19 mouse cellular contexts compared by ENCODE assay signal in genomic region chr10:80776358-80776869, GRCm38 (mm10). TPM values are rescaled to one million over a fixed set of nuclear protein-coding genes. Genes with fewer than 3 reads are reported as not detected.
DNase-seq lines count a peak whose midpoint lies in the region; ATAC-seq and TF ChIP-seq lines count a peak whose summit lies in the region.
"Had no signal": no experiment of that assay in that cellular context is flagged by ENCODE, and none has a peak within 500 bp of the region (broad histone marks: within the 10 kb centered on the region; RNA-seq: fewer than 3 reads in every experiment).

No protein-coding gene starts in this region.

- H3K27ac ChIP-seq in heart, embryonic 11.5 days (ENCODE audit: low read depth, low read length), result peak overlapping the region; percentile 41
- H3K27ac ChIP-seq in layer of hippocampus, adult 2 months, result peak overlapping the region; percentile 87; the same call in 1 of the 2 replicates
- H3K27ac ChIP-seq in stomach, embryonic 15.5 days, result peak overlapping the region; percentile 21; the same call in 1 of the 2 replicates
- no peak overlapping the region for H3K27ac ChIP-seq in forebrain, embryonic 15.5 days (replicated peaks)
- H3K27ac ChIP-seq: hindbrain, embryonic 15.5 days; kidney, postnatal 0 days; macrophage had no signal

- no peaks in the 10 kb centered on the region for H3K9me3 ChIP-seq in heart, embryonic 11.5 days (replicated peaks; ENCODE audit: control insufficient read depth, low read length)
- H3K9me3 ChIP-seq in stomach, embryonic 15.5 days, result no peaks in the 10 kb centered on the region
- no peaks in the 10 kb centered on the region for H3K9me3 ChIP-seq in forebrain, embryonic 15.5 days
- H3K9me3 ChIP-seq: hindbrain, embryonic 15.5 days had no signal

- H3K27me3 ChIP-seq in heart, embryonic 11.5 days (ENCODE audit: control insufficient read depth, insufficient read depth, low read length), result no peaks in the 10 kb centered on the region
- H3K27me3 ChIP-seq in stomach, embryonic 15.5 days (replicated peaks), result no peaks in the 10 kb centered on the region
- H3K27me3 ChIP-seq in forebrain, embryonic 15.5 days, result no peaks in the 10 kb centered on the region
- H3K27me3 ChIP-seq: hindbrain, embryonic 15.5 days had no signal

- TF ChIP-seq CTCF in layer of hippocampus, adult 2 months (conservative IDR thresholded peaks at IDR 0.05), result no peak

- H3K4me3 ChIP-seq in heart, embryonic 11.5 days (ENCODE audit: low read depth, low read length), result no peak overlapping the region
- H3K4me3 ChIP-seq in layer of hippocampus, adult 2 months, result no peak overlapping the region
- no peak overlapping the region for H3K4me3 ChIP-seq in stomach, embryonic 15.5 days (replicated peaks)
- H3K4me3 ChIP-seq in forebrain, embryonic 15.5 days, result no peak overlapping the region
- H3K4me3 ChIP-seq: hindbrain, embryonic 15.5 days had no signal

- no peak for DNase-seq in heart, adult 18-20 months
- DNase-seq in layer of hippocampus, adult 2 months (ENCODE audit: low spot score in 2 of 2), result no peak
- no peak for DNase-seq in layer of hippocampus, adult 11-12 months (ENCODE audit: low spot score)
- peak; percentile 56 for DNase-seq in NIH3T3 (ENCODE audit: low read depth)
- DNase-seq: adrenal gland, adult 2 months; kidney, adult 2 months; liver, postnatal 0 days had no signal

- ATAC-seq in heart, embryonic 11.5 days (replicated peaks; ENCODE audit: insufficient number of reproducible peaks, low FRiP score, low TSS enrichment), result no peak
- ATAC-seq in stomach, embryonic 15.5 days (ENCODE audit: insufficient read depth, low FRiP score, low read depth), result no peak
- ATAC-seq in forebrain, embryonic 15.5 days (replicated peaks), result no peak
- ATAC-seq in activated CD4-positive, CD25-positive, alpha-beta regulatory T cell, adult 4 months, result no peak
- ATAC-seq: liver, postnatal 0 days; lung, postnatal 0 days had no signal

- H3K4me1 ChIP-seq in heart, embryonic 11.5 days (ENCODE audit: control insufficient read depth, insufficient read depth, low read length), result peaks cover 39% of the 10 kb centered on the region
- peaks cover 6% of the 10 kb centered on the region; the same call in 1 of the 2 replicates for H3K4me1 ChIP-seq in stomach, embryonic 15.5 days
- peaks cover 10% of the 10 kb centered on the region for H3K4me1 ChIP-seq in forebrain, embryonic 15.5 days

- WGBS in heart, embryonic 11.5 days (ENCODE audit: insufficient replicate concordance), result 83% methylated on average over 6 of the region's 6 CpGs
- 85% methylated on average over 6 of the region's 6 CpGs for WGBS in stomach, embryonic 15.5 days
- WGBS in forebrain, embryonic 15.5 days, result 85% methylated on average over 6 of the region's 6 CpGs

- H3K9ac ChIP-seq in heart, embryonic 11.5 days (ENCODE audit: low read depth, low read length), result peak overlapping the region; percentile 31; the same call in 1 of the 2 replicates
- no peak overlapping the region for H3K9ac ChIP-seq in stomach, embryonic 15.5 days
- no peak overlapping the region for H3K9ac ChIP-seq in forebrain, embryonic 15.5 days (replicated peaks)
- H3K9ac ChIP-seq: hindbrain, embryonic 15.5 days; liver, postnatal 0 days had no signal

- H3K4me2 ChIP-seq in heart, embryonic 11.5 days, result no peak overlapping the region
- H3K4me2 ChIP-seq in stomach, embryonic 15.5 days, result no peak overlapping the region
- no peak overlapping the region for H3K4me2 ChIP-seq in forebrain, embryonic 15.5 days (replicated peaks)
- H3K4me2 ChIP-seq: hindbrain, embryonic 15.5 days; liver, embryonic 11.5 days had no signal

- peaks cover 44% of the 10 kb centered on the region for H3K36me3 ChIP-seq in heart, embryonic 11.5 days (ENCODE audit: control insufficient read depth, insufficient read depth, low read length)
- peaks cover 61% of the 10 kb centered on the region for H3K36me3 ChIP-seq in stomach, embryonic 15.5 days
- peaks cover 88% of the 10 kb centered on the region for H3K36me3 ChIP-seq in forebrain, embryonic 15.5 days

RNA-seq across cellular contexts. Expression of gene Dot1l, which starts 21.4 kb away (rescaled TPM):
- polyA plus RNA-seq in heart, embryonic 11.5 days (2014; fragmentation: Nextera tagmentation; extraction: Ambion mirVana), result 23.1 and 27.3 TPM in 2 replicates
- total RNA-seq in heart, adult 18-20 months (2021), result 10 to 100 TPM; 11.7 to 14.3 TPM
- 10 to 100 TPM; 52.0 to 63.6 TPM for total RNA-seq in layer of hippocampus, adult 2 months (2021)
- 17.3 and 17.4 TPM in 2 replicates for polyA plus RNA-seq in stomach, embryonic 15.5 days (2015; fragmentation: Nextera tagmentation; extraction: Ambion mirVana)
- polyA plus RNA-seq in forebrain, embryonic 15.5 days (2015; fragmentation: Nextera tagmentation; extraction: Ambion mirVana), result 22.0 and 23.1 TPM in 2 replicates
- polyA plus RNA-seq in activated CD4-positive, CD25-positive, alpha-beta regulatory T cell, adult 4 months (2017; shearing (Covaris generic)), result 10 to 100 TPM; 13.6 to 18.0 TPM

RNA-seq across cellular contexts. Expression of gene Sf3a2, which starts 21.6 kb away (rescaled TPM):
- 68.6 and 68.7 TPM in 2 replicates for polyA plus RNA-seq in heart, embryonic 11.5 days (2014; fragmentation: Nextera tagmentation; extraction: Ambion mirVana)
- total RNA-seq in heart, adult 18-20 months (2021), result 10 to 100 TPM; 28.6 to 28.7 TPM
- 10 to 100 TPM; 51.7 to 55.1 TPM for total RNA-seq in layer of hippocampus, adult 2 months (2021)
- 52.6 and 62.0 TPM in 2 replicates for polyA plus RNA-seq in stomach, embryonic 15.5 days (2015; fragmentation: Nextera tagmentation; extraction: Ambion mirVana)
- polyA plus RNA-seq in forebrain, embryonic 15.5 days (2015; fragmentation: Nextera tagmentation; extraction: Ambion mirVana), result 60.2 and 62.6 TPM in 2 replicates
- 10 to 100 TPM; 18.9 to 19.9 TPM for polyA plus RNA-seq in activated CD4-positive, CD25-positive, alpha-beta regulatory T cell, adult 4 months (2017; shearing (Covaris generic))

RNA-seq across cellular contexts. Expression of gene Plekhj1, which starts 22.0 kb away (rescaled TPM):
- 89.0 and 97.7 TPM in 2 replicates for polyA plus RNA-seq in heart, embryonic 11.5 days (2014; fragmentation: Nextera tagmentation; extraction: Ambion mirVana)
- total RNA-seq in heart, adult 18-20 months (2021), result 10 to 100 TPM; 30.7 to 32.4 TPM
- 10 to 100 TPM; 68.4 to 76.3 TPM for total RNA-seq in layer of hippocampus, adult 2 months (2021)
- polyA plus RNA-seq in stomach, embryonic 15.5 days (2015; fragmentation: Nextera tagmentation; extraction: Ambion mirVana), result 117 and 118 TPM in 2 replicates
- polyA plus RNA-seq in forebrain, embryonic 15.5 days (2015; fragmentation: Nextera tagmentation; extraction: Ambion mirVana), result 140 and 154 TPM in 2 replicates
- 100 to 1,000 TPM; 121 to 156 TPM for polyA plus RNA-seq in activated CD4-positive, CD25-positive, alpha-beta regulatory T cell, adult 4 months (2017; shearing (Covaris generic))

RNA-seq across cellular contexts. Expression of gene Amh, which starts 28.6 kb away (rescaled TPM):
- polyA plus RNA-seq in heart, embryonic 11.5 days (2014; fragmentation: Nextera tagmentation; extraction: Ambion mirVana), result 0.11 TPM in 1 of 2 replicates, not detected in the other
- total RNA-seq in heart, adult 18-20 months (2021), result under 1 TPM in 1 of 2 experiments, not detected in 1; 0.33 TPM
- total RNA-seq in layer of hippocampus, adult 2 months (2021), result 1 to 10 TPM; 2.7 to 5.3 TPM
- polyA plus RNA-seq in stomach, embryonic 15.5 days (2015; fragmentation: Nextera tagmentation; extraction: Ambion mirVana), result not detected in 2 replicates
- polyA plus RNA-seq in forebrain, embryonic 15.5 days (2015; fragmentation: Nextera tagmentation; extraction: Ambion mirVana), result 0.10 TPM in 2 replicates
- polyA plus RNA-seq in activated CD4-positive, CD25-positive, alpha-beta regulatory T cell, adult 4 months (2017; shearing (Covaris generic)), result not detected
- polyA plus RNA-seq: intestine, embryonic 14.5 days; limb, embryonic 11.5 days; liver, embryonic 11.5 days; macrophage; midbrain, postnatal 0 days had no signal

RNA-seq across cellular contexts. Expression of gene Ap3d1, which starts 34.4 kb away (rescaled TPM):
- polyA plus RNA-seq in heart, embryonic 11.5 days (2014; fragmentation: Nextera tagmentation; extraction: Ambion mirVana), result 51.5 and 59.3 TPM in 2 replicates
- 10 to 100 TPM; 42.3 to 45.0 TPM for total RNA-seq in heart, adult 18-20 months (2021)
- total RNA-seq in layer of hippocampus, adult 2 months (2021), result 100 to 1,000 TPM; 145 to 153 TPM
- polyA plus RNA-seq in stomach, embryonic 15.5 days (2015; fragmentation: Nextera tagmentation; extraction: Ambion mirVana), result 76.1 and 82.3 TPM in 2 replicates
- polyA plus RNA-seq in forebrain, embryonic 15.5 days (2015; fragmentation: Nextera tagmentation; extraction: Ambion mirVana), result 98.9 and 103 TPM in 2 replicates
- polyA plus RNA-seq in activated CD4-positive, CD25-positive, alpha-beta regulatory T cell, adult 4 months (2017; shearing (Covaris generic)), result 10 to 100 TPM; 22.7 to 24.0 TPM
